Comparison of ENCODE assay signal across 1 mouse cellular context in the genomic region with DNA sequence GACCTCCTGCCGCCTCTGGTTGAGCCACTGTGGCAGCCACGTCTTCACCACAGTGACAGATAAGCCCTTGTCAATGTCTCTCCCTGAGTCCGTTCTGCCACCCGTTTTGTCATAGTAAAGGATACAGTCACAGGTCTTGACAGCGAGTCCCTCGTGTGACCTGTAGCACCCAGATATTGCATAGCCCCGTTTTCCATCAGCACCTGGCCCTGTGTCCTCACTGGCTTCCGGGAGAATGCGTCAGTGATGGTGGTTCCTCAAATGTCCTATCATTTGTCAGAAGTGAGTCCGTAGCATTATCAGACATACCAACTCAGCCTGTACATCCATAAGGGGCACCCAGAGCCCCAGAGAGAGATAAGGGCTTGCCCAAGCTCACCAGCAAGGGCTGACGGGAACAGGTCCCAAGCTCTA.
TF ChIP-seq lines count a peak whose summit lies in the region.

No protein-coding gene starts in this region.

TF ChIP-seq in MEL, 35 proteins besides CTCF, POLR2A, EP300 and RAD21 (continued from another document):
- TF ChIP-seq POLR2AphosphoS2 (IDR thresholded peaks at IDR 0.05; ENCODE audit: low read length) (no peak), JUND (IDR thresholded peaks at IDR 0.05; ENCODE audit: low read depth, low read length) (no peak), RCOR1 (IDR thresholded peaks at IDR 0.05; ENCODE audit: low read depth, low read length) (peak; percentile 24; the same call in 1 of the 2 replicates), MAX (IDR thresholded peaks at IDR 0.05; ENCODE audit: low read length) (peak; percentile 63), MAZ (IDR thresholded peaks at IDR 0.05; ENCODE audit: low read depth, low read length) (no peak), MAFK (IDR thresholded peaks at IDR 0.05; ENCODE audit: borderline replicate concordance, low read depth, low read length) (no peak), CHD2 (IDR thresholded peaks at IDR 0.05; ENCODE audit: low read length) (no peak), HCFC1 (IDR thresholded peaks at IDR 0.05; ENCODE audit: low read depth, low read length) (peak; percentile 24; the same call in 1 of the 2 replicates), E2F4 (IDR thresholded peaks at IDR 0.05; ENCODE audit: borderline replicate concordance, low read depth, low read length) (no peak), MXI1 (IDR thresholded peaks at IDR 0.05; ENCODE audit: low read depth, low read length) (0 out of 2 replicates have a peak, but pooled peaks have one; percentile 20), ELF1 (IDR thresholded peaks at IDR 0.05; ENCODE audit: low read depth, low read length) (peak; percentile 54), TAL1 (IDR thresholded peaks at IDR 0.05; ENCODE audit: low read length) (peak; percentile 49), USF2 (IDR thresholded peaks at IDR 0.05; ENCODE audit: borderline replicate concordance in 1 of 2, insufficient read depth in 1 of 2, low read depth in 1 of 2, low read length in 2 of 2) (no peak), GATA1 (IDR thresholded peaks at IDR 0.05; ENCODE audit: low read depth, low read length) (peak; percentile 84), TCF12 (IDR thresholded peaks at IDR 0.05; ENCODE audit: low read depth, low read length) (peak; percentile 64), POLR2AphosphoS5 (IDR thresholded peaks at IDR 0.05; ENCODE audit: borderline replicate concordance, low read depth, low read length) (no peak), BHLHE40 (IDR thresholded peaks at IDR 0.05; ENCODE audit: borderline replicate concordance, low read depth, low read length) (peak; percentile 31; the same call in 1 of the 2 replicates), CHD1 (IDR thresholded peaks at IDR 0.05; ENCODE audit: low read depth, low read length) (no peak), ZKSCAN1 (IDR thresholded peaks at IDR 0.05; ENCODE audit: low read depth, low read length) (no peak), ZMIZ1 (IDR thresholded peaks at IDR 0.05; ENCODE audit: low read depth, low read length) (no peak), SIN3A (IDR thresholded peaks at IDR 0.05; ENCODE audit: low read length) (peak; percentile 14; the same call in 1 of the 2 replicates)
